Mouse (Mus musculus): ENCODE data around the gene Olfr373. TPM values are rescaled to one million over a fixed set of nuclear protein-coding genes. Genes with fewer than 3 reads are reported as not detected.

Olfr373 gene
- polyA plus RNA-seq, 1 experiment from 2014 or later = not detected

- H3K36me3 ChIP-seq (ENCODE audit: control insufficient read depth, insufficient read depth, low read length) = peaks cover 27% of the 10 kb centered on the region
- peak overlapping the region; percentile 100 for H3K9ac ChIP-seq (ENCODE audit: low read depth, low read length)
- H3K4me2 ChIP-seq = peak overlapping the region; percentile 88
- H3K9me3 ChIP-seq (replicated peaks; ENCODE audit: control insufficient read depth, low read length) = no peaks in the 10 kb centered on the region
- H3K4me1 ChIP-seq (ENCODE audit: control insufficient read depth, insufficient read depth, low read length) = peaks cover 18% of the 10 kb centered on the region
- H3K4me3 ChIP-seq (ENCODE audit: low read depth, low read length) = peak overlapping the region; percentile 91
- peak; percentile 24; the same call in 1 of the 2 replicates for ATAC-seq (replicated peaks; ENCODE audit: insufficient number of reproducible peaks, low FRiP score, low TSS enrichment)
- peak overlapping the region; percentile 100 for H3K27ac ChIP-seq (ENCODE audit: low read depth, low read length)
- WGBS (ENCODE audit: insufficient replicate concordance) = under 1% methylated on average over 18 of the region's 18 CpGs
- H3K27me3 ChIP-seq (ENCODE audit: control insufficient read depth, insufficient read depth, low read length) = no peaks in the 10 kb centered on the region
Measured at GRCm38 (mm10) chr8:72136302-72136978, 53.5 kb downstream of the Olfr373 start.

GRCm38 (mm10) chr8:72137431-72137830, 54.5 kb downstream of the Olfr373 start:
- H3K27me3 ChIP-seq (ENCODE audit: control insufficient read depth, insufficient read depth, low read length) = no peaks in the 10 kb centered on the region
- H3K9ac ChIP-seq (ENCODE audit: low read depth, low read length) = 0 out of 2 replicates have a peak overlapping the region, but pooled peaks have one; percentile 11
- ATAC-seq (replicated peaks; ENCODE audit: insufficient number of reproducible peaks, low FRiP score, low TSS enrichment) = no peak
- peak overlapping the region; percentile 88 for H3K4me2 ChIP-seq
- H3K36me3 ChIP-seq (ENCODE audit: control insufficient read depth, insufficient read depth, low read length) = peaks cover 37% of the 10 kb centered on the region
- peak overlapping the region; percentile 91 for H3K4me3 ChIP-seq (ENCODE audit: low read depth, low read length)
- WGBS (ENCODE audit: insufficient replicate concordance) = 81% methylated on average over 2 of the region's 2 CpGs
- peaks cover 18% of the 10 kb centered on the region for H3K4me1 ChIP-seq (ENCODE audit: control insufficient read depth, insufficient read depth, low read length)
- no peaks in the 10 kb centered on the region for H3K9me3 ChIP-seq (replicated peaks; ENCODE audit: control insufficient read depth, low read length)
- no peak overlapping the region for H3K27ac ChIP-seq (ENCODE audit: low read depth, low read length)

- Histone ChIP-seq H3K27me3 (ENCODE audit: control insufficient read depth, insufficient read depth, low read length) (no peaks in the 10 kb centered on the region), H3K4me1 (ENCODE audit: control insufficient read depth, insufficient read depth, low read length) (peaks cover 11% of the 10 kb centered on the region), H3K27ac (ENCODE audit: low read depth, low read length) (no peak overlapping the region), H3K36me3 (ENCODE audit: control insufficient read depth, insufficient read depth, low read length) (peaks cover 47% of the 10 kb centered on the region), H3K4me3 (ENCODE audit: low read depth, low read length) (no peak overlapping the region), H3K9ac (ENCODE audit: low read depth, low read length) (no peak overlapping the region), H3K9me3 (replicated peaks; ENCODE audit: control insufficient read depth, low read length) (no peaks in the 10 kb centered on the region), H3K4me2 (no peak overlapping the region)
- 86% methylated on average over 5 of the region's 5 CpGs for WGBS (ENCODE audit: insufficient replicate concordance)
- no peak for ATAC-seq (replicated peaks; ENCODE audit: insufficient number of reproducible peaks, low FRiP score, low TSS enrichment)
Measured at GRCm38 (mm10) chr8:72138456-72138855, 55.5 kb downstream of the Olfr373 start.

DNA sequence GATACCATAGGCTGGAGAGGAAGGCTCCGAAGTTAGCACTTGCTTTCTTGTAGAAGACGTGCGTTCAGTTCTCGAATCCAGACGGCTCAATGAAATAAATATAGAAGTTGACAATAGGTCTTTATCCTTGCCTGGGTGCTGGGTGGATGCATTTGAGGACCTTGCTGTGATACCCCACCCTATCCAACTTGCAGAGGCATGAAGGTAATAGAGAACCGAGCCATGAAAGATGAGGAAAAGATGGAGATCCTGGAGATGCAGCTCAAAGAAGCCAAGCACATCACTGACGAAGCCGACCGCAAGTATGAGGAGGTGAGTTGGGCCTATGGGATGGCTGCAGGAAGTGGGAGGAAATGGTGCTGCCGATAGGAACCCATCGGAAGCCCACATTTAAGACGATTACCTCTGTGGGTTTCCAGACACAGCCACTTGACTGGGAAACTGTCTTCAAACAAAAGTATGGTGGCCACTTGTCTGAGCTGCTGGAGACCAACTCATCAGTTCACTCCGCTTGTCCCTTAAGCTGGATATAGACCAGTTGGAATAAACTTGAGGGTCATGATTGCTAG, 60.4 kb downstream of the Olfr373 start:
- no peaks in the 10 kb centered on the region for H3K9me3 ChIP-seq (replicated peaks; ENCODE audit: control insufficient read depth, low read length)
- no peak for ATAC-seq (replicated peaks; ENCODE audit: insufficient number of reproducible peaks, low FRiP score, low TSS enrichment)
- no peak overlapping the region for H3K27ac ChIP-seq (ENCODE audit: low read depth, low read length)
- 88% methylated on average over 13 of the region's 13 CpGs for WGBS (ENCODE audit: insufficient replicate concordance)
- H3K9ac ChIP-seq (ENCODE audit: low read depth, low read length) = no peak overlapping the region
- H3K27me3 ChIP-seq (ENCODE audit: control insufficient read depth, insufficient read depth, low read length) = no peaks in the 10 kb centered on the region
- no peak overlapping the region for H3K4me2 ChIP-seq
- peaks cover 10% of the 10 kb centered on the region for H3K4me1 ChIP-seq (ENCODE audit: control insufficient read depth, insufficient read depth, low read length)
- no peak overlapping the region for H3K4me3 ChIP-seq (ENCODE audit: low read depth, low read length)
- H3K36me3 ChIP-seq (ENCODE audit: control insufficient read depth, insufficient read depth, low read length) = peaks cover 83% of the 10 kb centered on the region

GRCm38 (mm10) chr8:72144345-72144975, 61.5 kb downstream of the Olfr373 start:
- H3K36me3 ChIP-seq (ENCODE audit: control insufficient read depth, insufficient read depth, low read length) = peaks cover 79% of the 10 kb centered on the region
- 82% methylated on average over 5 of the region's 5 CpGs for WGBS (ENCODE audit: insufficient replicate concordance)
- H3K4me3 ChIP-seq (ENCODE audit: low read depth, low read length) = no peak overlapping the region
- no peak overlapping the region for H3K9ac ChIP-seq (ENCODE audit: low read depth, low read length)
- no peak overlapping the region for H3K27ac ChIP-seq (ENCODE audit: low read depth, low read length)
- peaks cover 10% of the 10 kb centered on the region for H3K4me1 ChIP-seq (ENCODE audit: control insufficient read depth, insufficient read depth, low read length)
- H3K9me3 ChIP-seq (replicated peaks; ENCODE audit: control insufficient read depth, low read length) = no peaks in the 10 kb centered on the region
- H3K4me2 ChIP-seq = no peak overlapping the region
- no peaks in the 10 kb centered on the region for H3K27me3 ChIP-seq (ENCODE audit: control insufficient read depth, insufficient read depth, low read length)
- ATAC-seq (replicated peaks; ENCODE audit: insufficient number of reproducible peaks, low FRiP score, low TSS enrichment) = no peak

DNA sequence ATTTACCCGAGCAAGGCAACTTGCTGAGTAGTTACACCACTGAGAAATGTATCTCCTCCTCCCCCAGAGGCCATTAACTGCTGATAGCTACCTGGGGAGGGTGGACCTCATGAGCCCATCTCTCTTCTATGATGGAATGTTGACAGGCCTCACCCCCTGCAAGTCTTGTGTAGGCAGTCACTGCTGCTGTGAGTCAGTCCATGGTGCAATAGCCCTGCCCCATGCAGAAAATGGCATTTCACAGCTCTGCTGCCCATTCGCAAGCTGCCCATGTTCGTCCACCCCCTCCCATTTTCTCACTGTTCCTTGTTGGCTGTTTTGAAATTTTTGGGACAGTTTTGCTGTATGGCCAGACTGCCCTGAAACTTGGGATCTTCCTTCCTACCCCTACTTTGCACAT, 62.5 kb downstream of the Olfr373 start:
- ATAC-seq (replicated peaks; ENCODE audit: insufficient number of reproducible peaks, low FRiP score, low TSS enrichment) = no peak
- H3K9ac ChIP-seq (ENCODE audit: low read depth, low read length) = no peak overlapping the region
- WGBS (ENCODE audit: insufficient replicate concordance) = 81% methylated on average over 3 of the region's 3 CpGs
- H3K27ac ChIP-seq (ENCODE audit: low read depth, low read length) = no peak overlapping the region
- H3K27me3 ChIP-seq (ENCODE audit: control insufficient read depth, insufficient read depth, low read length) = no peaks in the 10 kb centered on the region
- no peak overlapping the region for H3K4me3 ChIP-seq (ENCODE audit: low read depth, low read length)
- peaks cover 80% of the 10 kb centered on the region for H3K36me3 ChIP-seq (ENCODE audit: control insufficient read depth, insufficient read depth, low read length)
- no peaks in the 10 kb centered on the region for H3K9me3 ChIP-seq (replicated peaks; ENCODE audit: control insufficient read depth, low read length)
- no peak overlapping the region for H3K4me2 ChIP-seq
- H3K4me1 ChIP-seq (ENCODE audit: control insufficient read depth, insufficient read depth, low read length) = peaks cover 10% of the 10 kb centered on the region

GRCm38 (mm10) chr8:72146056-72146455, 63.1 kb downstream of the Olfr373 start:
- no peak overlapping the region for H3K4me3 ChIP-seq (ENCODE audit: low read depth, low read length)
- no peaks in the 10 kb centered on the region for H3K27me3 ChIP-seq (ENCODE audit: control insufficient read depth, insufficient read depth, low read length)
- whole genome bisulfite sequencing (ENCODE audit: insufficient replicate concordance) = 76% methylated on average over 1 of the region's 1 CpGs
- H3K4me1 ChIP-seq (ENCODE audit: control insufficient read depth, insufficient read depth, low read length) = peaks cover 10% of the 10 kb centered on the region
- H3K4me2 ChIP-seq = no peak overlapping the region
- peaks cover 79% of the 10 kb centered on the region for H3K36me3 ChIP-seq (ENCODE audit: control insufficient read depth, insufficient read depth, low read length)
- H3K9me3 ChIP-seq (replicated peaks; ENCODE audit: control insufficient read depth, low read length) = no peaks in the 10 kb centered on the region
- no peak overlapping the region for H3K27ac ChIP-seq (ENCODE audit: low read depth, low read length)
- no peak overlapping the region for H3K9ac ChIP-seq (ENCODE audit: low read depth, low read length)
- ATAC-seq (replicated peaks; ENCODE audit: insufficient number of reproducible peaks, low FRiP score, low TSS enrichment) = no peak

DNA sequence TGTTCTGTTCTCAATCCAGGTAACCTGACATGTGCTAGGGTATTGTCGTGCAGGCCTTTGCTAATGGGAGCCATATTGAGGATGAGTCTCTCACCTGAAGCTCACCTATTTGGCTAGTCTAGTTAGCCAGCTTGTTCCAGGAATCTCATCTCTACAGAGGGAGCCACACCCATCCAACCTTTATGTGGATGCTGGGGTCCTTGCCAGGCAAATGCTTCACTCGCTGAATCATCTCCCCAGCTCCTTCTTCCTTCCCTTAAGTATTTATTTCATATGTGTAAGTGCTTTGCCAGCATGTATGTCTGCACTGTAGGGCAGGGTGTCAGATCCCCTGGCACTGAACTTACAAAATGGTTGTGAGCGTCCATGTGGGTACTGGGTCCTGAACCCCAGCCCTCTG, 63.6 kb downstream of the Olfr373 start:
- WGBS (ENCODE audit: insufficient replicate concordance) = 78% methylated on average over 3 of the region's 3 CpGs
- Histone ChIP-seq H3K36me3 (ENCODE audit: control insufficient read depth, insufficient read depth, low read length) (peaks cover 81% of the 10 kb centered on the region), H3K4me1 (ENCODE audit: control insufficient read depth, insufficient read depth, low read length) (peaks cover 10% of the 10 kb centered on the region), H3K9ac (ENCODE audit: low read depth, low read length) (no peak overlapping the region), H3K9me3 (replicated peaks; ENCODE audit: control insufficient read depth, low read length) (no peaks in the 10 kb centered on the region), H3K27me3 (ENCODE audit: control insufficient read depth, insufficient read depth, low read length) (no peaks in the 10 kb centered on the region), H3K27ac (ENCODE audit: low read depth, low read length) (no peak overlapping the region), H3K4me3 (ENCODE audit: low read depth, low read length) (no peak overlapping the region), H3K4me2 (no peak overlapping the region)
- ATAC-seq (replicated peaks; ENCODE audit: insufficient number of reproducible peaks, low FRiP score, low TSS enrichment) = no peak
